Mouse (Mus musculus): ENCODE data around the gene Sfswap.

Gene Sfswap

DNA sequence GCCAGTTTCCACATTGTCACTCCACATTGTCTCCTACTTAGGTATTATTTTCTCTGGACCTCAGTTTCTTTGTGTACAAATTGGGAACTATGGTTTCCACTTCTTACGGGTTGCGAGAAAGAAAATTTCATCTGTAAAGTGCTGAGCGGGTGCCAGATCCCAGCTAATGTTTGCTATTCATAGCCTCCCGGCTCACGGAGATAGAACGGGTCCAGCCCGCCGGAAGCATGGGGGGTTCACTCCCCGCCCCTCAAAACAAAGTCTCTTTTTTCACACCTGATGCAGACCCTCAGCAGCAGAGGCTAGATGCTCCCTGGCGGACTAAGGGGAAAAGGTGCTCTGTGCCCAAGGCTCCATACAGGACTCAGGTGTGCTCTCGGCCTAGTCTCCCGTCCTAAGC, 82.3 kb downstream of the Sfswap start:
- in situ Hi-C loops (cut with MboI; ENCODE audit: unreplicated experiment in 2 of 2), result loop anchor here (25.0 kb wide), 3 partner anchors 196 to 1071 kb away; no protein-coding TSS in a partner anchor

DNA sequence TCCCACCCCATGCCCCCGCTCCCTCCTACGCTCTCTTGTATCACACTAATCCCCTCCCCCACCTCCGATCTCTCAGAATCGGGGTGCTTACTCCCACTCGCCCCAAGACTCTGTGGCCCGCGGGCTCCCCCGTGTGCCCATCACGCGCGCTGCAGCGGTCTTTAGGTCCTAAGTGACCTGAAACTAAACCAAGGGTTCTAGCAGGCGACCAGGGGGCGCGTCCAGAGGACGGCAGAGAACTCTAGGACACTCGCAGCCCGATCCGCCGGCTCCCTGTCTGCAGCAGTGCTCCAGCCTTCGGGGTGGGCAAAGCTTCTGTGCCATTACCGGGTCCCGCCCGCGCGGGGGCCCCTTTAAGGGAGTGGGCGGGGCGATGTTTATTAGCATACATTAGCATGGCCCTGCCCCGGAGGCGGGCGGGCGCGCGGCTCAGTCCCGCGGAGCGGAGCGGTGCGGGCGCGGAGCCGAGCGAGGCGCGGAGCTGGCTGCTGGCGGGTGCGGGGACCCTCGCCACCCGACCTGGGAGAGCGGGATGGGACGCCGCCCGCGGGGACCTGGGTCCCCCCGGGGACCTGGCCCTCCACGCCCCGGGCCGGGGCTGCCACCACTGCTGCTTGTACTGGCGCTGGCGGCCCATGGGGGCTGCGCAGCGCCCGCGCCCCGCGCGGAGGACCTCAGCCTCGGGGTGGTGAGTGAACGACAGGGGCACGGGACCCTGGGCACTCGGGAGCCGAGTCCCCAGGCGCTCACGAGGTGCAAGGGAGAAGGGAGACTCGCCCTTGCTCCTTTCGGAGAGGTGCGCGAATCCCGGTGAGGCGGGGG, 83.0 kb downstream of the Sfswap start, which contains the start of gene Mmp17:
Gene Mmp17 (plus strand): TSS at position 409 of the 822 bp plus-strand sequence.
- in situ Hi-C loops (cut with MboI; ENCODE audit: unreplicated experiment in 2 of 2), result loop anchor here (25.0 kb wide), 3 partner anchors 197 to 1072 kb away; no protein-coding TSS in a partner anchor

DNA sequence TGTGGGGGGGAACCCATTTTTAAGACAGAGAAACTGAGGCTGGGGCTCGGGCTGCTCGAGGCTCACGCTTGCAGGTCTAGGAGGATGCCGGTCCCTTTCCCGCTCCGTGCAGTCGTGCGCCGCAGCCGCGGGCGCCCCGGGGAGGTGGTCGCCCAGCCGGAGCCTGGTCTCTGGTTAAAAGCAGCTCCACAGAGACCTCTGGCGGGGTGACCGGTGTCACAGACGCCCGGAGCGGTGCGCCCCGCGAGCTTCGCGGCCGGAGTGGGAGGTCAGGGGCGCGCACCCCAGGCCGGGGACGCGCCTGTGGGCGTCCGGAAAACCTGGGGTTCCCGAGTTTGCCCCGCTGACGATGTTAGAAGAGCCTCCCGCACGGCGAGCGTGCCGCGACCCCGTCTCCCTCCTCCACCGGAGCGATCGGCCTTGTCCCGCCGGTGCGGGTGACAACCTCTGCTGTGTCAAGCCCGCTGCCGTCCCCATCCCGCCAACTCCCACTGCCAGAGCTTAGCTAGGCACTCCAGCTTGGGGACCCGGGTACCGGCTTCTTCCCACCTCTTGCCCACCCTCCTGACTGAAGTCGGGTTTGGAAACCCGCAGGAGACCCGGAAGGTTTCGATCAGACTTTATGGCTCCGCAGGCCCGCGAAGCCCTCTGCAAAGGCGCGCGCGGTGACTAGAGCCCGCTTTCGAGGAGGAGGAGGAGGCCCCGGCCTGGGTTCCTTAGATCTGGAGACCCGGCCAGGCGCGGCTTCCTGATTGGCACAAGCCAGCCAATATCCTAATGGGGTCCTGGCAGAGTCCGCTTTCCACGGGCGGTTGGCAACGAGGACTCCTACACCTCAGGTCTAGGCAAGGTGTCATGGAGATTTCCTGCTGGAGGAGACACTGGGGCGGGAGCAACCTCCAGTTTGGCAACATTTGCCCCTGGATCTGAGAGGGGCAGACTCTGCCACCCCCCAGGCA, 83.8 kb downstream of the Sfswap start:
- in situ Hi-C loops (cut with MboI; ENCODE audit: unreplicated experiment in 2 of 2), result loop anchor here (5.0 to 25.0 kb wide), 5 partner anchors 198 to 1073 kb away; no protein-coding TSS in a partner anchor

DNA sequence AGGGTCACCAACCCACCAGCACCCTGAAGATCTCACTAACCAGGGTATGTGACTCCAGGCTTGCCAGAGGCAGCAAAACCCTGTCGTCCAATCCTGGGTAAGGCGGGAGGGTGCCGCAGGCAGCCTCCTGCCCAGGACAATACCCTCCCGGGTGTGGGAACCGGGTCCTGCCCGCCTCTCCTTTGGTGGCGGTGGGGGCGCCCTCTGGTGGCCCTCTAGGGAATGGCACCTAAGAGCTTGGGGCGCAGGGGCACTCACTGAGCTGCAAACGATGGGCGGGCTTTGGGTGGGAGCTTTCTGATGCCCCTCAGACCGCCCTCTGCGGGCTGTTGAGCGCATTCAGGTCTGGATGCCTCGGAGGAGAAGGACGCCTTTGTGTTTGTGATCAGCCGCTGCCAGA, 85.0 kb downstream of the Sfswap start:
- in situ Hi-C loops (cut with MboI; ENCODE audit: unreplicated experiment in 2 of 2), result loop anchor here (5.0 to 25.0 kb wide), 5 partner anchors 199 to 1074 kb away; no protein-coding TSS in a partner anchor

DNA sequence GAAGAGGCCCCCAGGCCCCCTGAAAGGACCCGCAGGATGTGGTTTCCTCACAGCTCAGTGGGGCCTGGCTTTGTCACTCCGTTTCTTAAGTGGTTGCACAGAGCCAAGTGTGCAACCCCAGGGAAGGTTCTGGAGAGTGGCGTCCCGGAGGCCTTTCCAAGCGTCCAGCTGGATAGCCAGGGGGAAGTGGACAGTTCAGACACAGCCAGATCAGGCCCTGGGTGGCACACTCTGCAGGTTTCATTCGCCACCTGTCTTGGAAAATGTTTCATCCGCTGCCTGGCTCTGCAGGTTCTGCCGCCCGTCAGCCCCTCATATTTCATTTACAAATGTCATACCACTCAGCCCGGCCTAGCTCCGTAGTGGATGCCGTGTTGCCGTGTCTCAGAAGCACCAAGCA, 85.5 kb downstream of the Sfswap start:
- in situ Hi-C loops (cut with MboI; ENCODE audit: unreplicated experiment in 2 of 2), result loop anchor here (5.0 to 25.0 kb wide), 5 partner anchors 199 to 1074 kb away; no protein-coding TSS in a partner anchor

DNA sequence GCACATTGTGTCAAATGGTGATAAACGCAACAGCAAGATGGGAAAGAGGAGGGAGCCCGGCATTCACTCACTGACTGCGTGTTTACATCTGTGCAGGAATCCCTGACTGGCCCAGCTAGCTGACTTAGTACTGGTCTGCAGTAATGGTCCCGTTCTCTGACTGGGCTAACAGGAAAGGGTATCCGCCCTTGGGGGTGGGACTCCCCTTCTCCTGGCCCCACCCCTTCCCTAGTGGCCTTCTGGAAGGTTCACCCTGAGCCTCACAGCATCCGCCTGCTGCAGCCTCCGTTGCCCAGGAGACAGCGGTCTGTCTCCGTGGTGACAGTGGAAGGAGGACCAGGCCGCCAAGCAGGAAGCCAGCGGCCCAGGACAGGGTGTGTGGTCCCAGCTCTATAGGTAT, 89.9 kb downstream of the Sfswap start:
- in situ Hi-C loops (cut with MboI; ENCODE audit: unreplicated experiment in 2 of 2), result loop anchor here (5.0 to 25.0 kb wide), 5 partner anchors 204 to 1079 kb away; no protein-coding TSS in a partner anchor

DNA sequence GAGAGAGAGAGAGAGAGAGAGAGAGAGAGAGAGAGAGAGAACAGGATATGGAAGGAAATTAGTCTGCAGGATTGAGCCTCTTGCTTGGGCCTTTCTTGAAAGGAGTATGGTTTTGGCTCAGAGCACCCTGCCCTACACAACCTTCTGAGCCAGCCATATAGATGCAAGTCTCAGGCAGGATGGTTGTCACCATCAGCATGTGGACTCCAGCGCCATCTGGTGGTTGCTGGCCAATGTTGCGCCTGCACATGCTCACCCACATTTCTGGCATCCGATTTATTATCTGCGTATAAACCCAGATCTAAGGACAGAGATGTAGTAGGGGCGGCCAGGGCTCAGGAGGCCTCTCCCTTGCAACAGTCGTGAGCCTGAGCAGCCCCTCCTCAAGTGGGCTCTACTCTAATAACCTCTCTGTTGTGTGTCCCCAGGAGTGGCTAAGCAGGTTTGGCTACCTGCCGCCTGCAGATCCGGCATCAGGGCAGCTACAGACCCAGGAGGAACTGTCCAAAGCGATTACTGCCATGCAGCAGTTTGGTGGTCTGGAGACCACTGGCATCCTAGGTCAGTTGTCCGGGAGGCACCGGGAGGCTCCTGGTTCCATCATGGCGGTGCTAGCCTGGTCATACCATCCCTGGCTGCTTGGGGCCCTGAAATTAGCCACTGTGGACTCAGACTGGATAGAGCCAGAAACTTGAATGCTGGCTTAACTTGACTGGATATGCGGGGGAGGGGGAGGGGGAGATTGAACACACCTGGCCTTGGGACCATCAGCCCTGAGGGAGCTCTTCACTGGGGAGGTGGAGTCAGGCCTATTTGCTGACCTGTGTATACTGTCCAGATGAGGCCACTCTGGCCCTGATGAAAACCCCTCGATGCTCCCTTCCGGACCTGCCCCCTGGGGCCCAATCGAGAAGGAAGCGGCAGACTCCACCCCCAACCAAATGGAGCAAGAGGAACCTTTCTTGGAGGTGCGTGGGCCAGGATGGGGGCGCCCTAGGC, 93.4 kb downstream of the Sfswap start:
- in situ Hi-C loops (cut with MboI; ENCODE audit: unreplicated experiment in 2 of 2), result loop anchor here (5.0 to 25.0 kb wide), 5 partner anchors 207 to 1082 kb away; no protein-coding TSS in a partner anchor

DNA sequence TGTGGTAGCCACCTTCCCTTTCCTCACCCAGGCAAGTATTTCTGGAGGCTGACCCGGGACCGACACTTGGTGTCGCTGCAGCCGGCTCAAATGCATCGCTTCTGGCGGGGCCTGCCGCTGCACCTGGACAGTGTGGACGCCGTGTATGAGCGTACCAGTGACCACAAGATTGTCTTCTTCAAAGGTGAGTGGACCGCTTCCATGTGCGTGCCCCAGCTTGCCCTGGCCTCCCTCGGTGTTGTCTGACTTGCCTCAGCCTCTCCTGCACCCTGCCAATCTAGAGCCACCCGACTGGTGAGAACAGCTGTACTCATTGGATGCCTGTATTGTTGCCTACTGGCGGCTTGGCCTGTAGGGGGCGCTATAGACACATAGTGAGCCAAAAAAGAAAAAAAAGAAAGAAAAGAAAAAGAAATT, 101.1 kb downstream of the Sfswap start:
- in situ Hi-C loops (cut with MboI; ENCODE audit: unreplicated experiment in 2 of 2), result loop anchor here (25.0 kb wide), 2 partner anchors 385 to 1260 kb away; no protein-coding TSS in a partner anchor

DNA sequence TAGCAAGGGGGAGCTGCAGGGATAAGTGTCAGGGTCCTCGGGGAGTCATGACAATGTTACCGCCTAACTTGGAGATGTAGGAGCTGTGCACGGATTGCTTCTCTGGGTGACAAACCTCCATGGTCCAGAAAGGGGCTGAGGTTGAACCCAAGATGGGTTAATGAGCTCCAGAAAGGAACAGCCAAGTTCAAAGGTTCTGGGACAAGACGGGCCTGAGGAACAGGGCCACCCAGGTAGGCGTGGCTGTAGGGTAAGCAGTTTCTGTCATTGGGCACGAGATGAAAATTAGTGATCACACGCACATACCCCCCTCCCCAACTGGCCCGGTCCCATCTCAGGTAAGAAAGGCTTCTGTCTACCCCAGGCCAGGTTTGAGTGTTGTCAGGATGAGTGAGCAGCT, 106.5 kb downstream of the Sfswap start:
- in situ Hi-C loops (cut with MboI; ENCODE audit: unreplicated experiment in 2 of 2), result loop anchor here (25.0 kb wide), 2 partner anchors 380 to 1255 kb away; no protein-coding TSS in a partner anchor

DNA sequence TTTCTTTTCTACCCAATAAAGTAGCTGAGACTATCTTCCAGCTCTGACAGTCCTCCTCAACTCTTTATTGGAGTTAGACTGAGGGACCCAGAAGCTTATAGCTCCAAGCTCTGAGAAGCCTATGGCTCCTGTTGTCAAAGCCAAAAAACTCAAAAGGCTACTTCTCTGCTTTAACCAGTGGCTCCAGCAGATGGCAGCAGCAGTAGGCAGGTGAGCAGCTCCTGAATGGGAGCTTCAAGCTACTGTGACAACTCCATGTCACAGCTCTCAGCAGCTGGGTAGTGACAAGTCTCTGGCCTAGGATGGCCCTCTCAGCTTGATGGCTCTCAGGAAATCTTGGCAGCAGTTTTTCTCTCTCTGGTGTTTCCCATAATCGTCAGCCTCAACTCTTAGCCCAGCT, 110.0 kb downstream of the Sfswap start:
- in situ Hi-C loops (cut with MboI; ENCODE audit: unreplicated experiment in 2 of 2), result loop anchor here (5.0 to 25.0 kb wide), 4 partner anchors 131 to 1251 kb away; no protein-coding TSS in a partner anchor

DNA sequence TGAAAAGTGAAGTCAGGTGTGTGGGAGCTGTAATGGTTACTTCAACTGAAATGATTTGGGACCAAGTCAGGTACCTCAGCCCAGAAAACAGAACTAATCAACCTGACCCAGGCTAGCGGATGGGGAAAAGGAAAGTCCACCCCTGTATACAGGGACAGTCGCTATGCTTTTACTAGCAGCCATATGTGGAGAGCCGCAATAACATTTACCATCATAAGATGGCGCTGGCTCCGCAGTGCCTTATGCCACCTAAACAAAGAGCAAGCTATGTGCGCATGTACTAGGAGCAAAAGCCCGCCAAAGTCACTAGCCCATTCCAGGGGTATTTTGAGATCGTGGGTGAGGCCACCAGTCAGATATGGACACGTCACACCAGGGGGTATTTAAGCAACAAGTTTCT, 119.6 kb downstream of the Sfswap start:
- in situ Hi-C loops (cut with MboI; ENCODE audit: unreplicated experiment in 2 of 2), result loop anchor here (25.0 kb wide), 2 partner anchors 367 to 1242 kb away; no protein-coding TSS in a partner anchor

Measured in v-Abl transformed pro-B cells (cell line).